Mouse (Mus musculus) erythroblast, embryonic 14.5 days (primary cell): ENCODE data around the gene Lrch4.

Source experiments
- GATA1 ChIP-seq: IDR thresholded peaks from 2 replicates; pipeline ENCODE4 v1.6.1; 2012; ENCODE audit warnings: low read length, inconsistent platforms, mixed read lengths
- TAL1 ChIP-seq: IDR thresholded peaks from 3 replicates; pipeline ENCODE4 v1.6.1; 2012; ENCODE audit warnings: low read length, inconsistent platforms, mixed read lengths

DNA sequence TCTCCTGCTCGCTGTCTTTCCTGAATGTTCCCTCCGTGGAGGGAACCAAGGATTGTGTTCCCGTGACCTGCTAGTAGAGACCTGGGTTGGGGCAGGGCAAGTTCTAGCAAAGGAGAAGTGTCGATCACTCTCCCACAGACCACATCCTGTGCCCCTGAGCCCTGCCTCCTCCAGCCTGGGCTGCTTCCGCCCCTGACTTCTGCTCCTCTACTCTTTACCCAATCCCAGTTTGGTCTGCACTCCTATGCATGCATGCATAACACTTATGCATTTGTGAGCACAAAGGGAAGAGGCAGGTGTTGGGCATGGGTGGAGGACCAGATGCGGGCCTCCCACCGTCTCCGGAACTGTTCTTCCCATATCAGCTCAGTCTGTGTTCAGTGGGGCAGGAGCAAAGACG lies 2.2 kb downstream of the Lrch4 start:
- TF ChIP-seq GATA1 (no peak), TAL1 (no peak)
